Mouse (Mus musculus): ENCODE data around the gene Rps18. TPM values are rescaled to one million over a fixed set of nuclear protein-coding genes. Genes with fewer than 3 reads are reported as not detected.

The Rps18 gene
- polyA plus RNA-seq, 1 experiment from 2014 or later, result 872 TPM

DNA sequence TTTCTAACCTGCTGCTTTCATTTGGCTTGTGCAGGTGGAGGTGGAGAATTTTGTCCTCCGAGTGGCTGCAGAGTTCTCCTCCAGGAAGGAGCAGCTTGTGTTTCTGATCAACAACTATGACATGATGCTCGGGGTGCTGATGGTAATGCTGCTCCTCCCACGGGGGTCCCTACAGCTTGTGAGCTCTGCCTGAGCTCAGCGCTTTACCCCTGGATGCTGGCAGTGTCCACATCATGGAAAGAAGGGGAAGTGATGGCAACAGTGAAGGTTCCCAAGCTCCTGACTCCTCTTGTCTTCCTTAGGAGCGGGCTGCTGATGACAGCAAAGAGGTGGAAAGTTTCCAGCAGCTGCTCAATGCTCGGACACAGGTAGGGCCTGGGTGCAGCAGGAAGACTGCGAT, 7.1 kb upstream of the Rps18 start:
- 92% methylated on average over 7 of the region's 7 CpGs for WGBS
- H3K36me3 ChIP-seq (ENCODE audit: control insufficient read depth, insufficient read depth, low read length), result peaks cover 77% of the 10 kb centered on the region
- ATAC-seq (ENCODE audit: low FRiP score, low TSS enrichment) (no peak), DNase-seq (no peak)
- no peak overlapping the region for H3K9ac ChIP-seq (replicated peaks; ENCODE audit: low read length)
- H3K9me3 ChIP-seq (ENCODE audit: control insufficient read depth, low read length), result no peaks in the 10 kb centered on the region
- H3K4me1 ChIP-seq (ENCODE audit: control insufficient read depth, insufficient read depth, low read length), result no peaks in the 10 kb centered on the region
- no peaks in the 10 kb centered on the region for H3K27me3 ChIP-seq (ENCODE audit: control insufficient read depth, insufficient read depth, low read length)
- H3K27ac ChIP-seq (replicated peaks; ENCODE audit: low read depth, low read length), result no peak overlapping the region
- no peak overlapping the region for H3K4me2 ChIP-seq (ENCODE audit: low read length)
- no peak overlapping the region for H3K4me3 ChIP-seq (replicated peaks; ENCODE audit: low read depth, low read length)

DNA sequence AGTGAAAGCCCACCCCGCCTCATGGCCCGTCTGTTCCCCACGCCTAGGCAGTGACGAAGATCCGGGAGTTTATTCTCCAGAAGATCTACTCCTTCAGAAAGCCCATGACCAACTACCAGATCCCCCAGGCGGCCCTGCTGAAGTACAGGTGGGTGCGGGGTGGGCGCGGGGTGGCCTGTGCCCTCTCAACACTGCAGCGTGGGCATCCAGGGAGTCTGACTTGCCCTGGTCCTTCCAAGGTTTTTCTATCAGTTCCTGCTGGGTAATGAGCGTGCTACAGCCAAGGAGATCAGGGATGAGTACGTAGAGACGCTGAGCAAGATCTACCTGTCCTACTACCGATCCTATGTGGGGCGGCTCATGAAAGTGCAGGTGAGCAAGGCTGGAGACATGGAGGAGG, 4.1 kb upstream of the Rps18 start:
- H3K27ac ChIP-seq (replicated peaks; ENCODE audit: low read depth, low read length), result no peak overlapping the region
- no peak overlapping the region for H3K9ac ChIP-seq (replicated peaks; ENCODE audit: low read length)
- no peak overlapping the region for H3K4me3 ChIP-seq (replicated peaks; ENCODE audit: low read depth, low read length)
- 95% methylated on average over 15 of the region's 15 CpGs for WGBS
- no peaks in the 10 kb centered on the region for H3K27me3 ChIP-seq (ENCODE audit: control insufficient read depth, insufficient read depth, low read length)
- no peaks in the 10 kb centered on the region for H3K9me3 ChIP-seq (ENCODE audit: control insufficient read depth, low read length)
- H3K4me1 ChIP-seq (ENCODE audit: control insufficient read depth, insufficient read depth, low read length), result peaks cover 5% of the 10 kb centered on the region
- no peak for DNase-seq
- peaks cover 60% of the 10 kb centered on the region for H3K36me3 ChIP-seq (ENCODE audit: control insufficient read depth, insufficient read depth, low read length)
- ATAC-seq (ENCODE audit: low FRiP score, low TSS enrichment), result no peak
- no peak overlapping the region for H3K4me2 ChIP-seq (ENCODE audit: low read length)

DNA sequence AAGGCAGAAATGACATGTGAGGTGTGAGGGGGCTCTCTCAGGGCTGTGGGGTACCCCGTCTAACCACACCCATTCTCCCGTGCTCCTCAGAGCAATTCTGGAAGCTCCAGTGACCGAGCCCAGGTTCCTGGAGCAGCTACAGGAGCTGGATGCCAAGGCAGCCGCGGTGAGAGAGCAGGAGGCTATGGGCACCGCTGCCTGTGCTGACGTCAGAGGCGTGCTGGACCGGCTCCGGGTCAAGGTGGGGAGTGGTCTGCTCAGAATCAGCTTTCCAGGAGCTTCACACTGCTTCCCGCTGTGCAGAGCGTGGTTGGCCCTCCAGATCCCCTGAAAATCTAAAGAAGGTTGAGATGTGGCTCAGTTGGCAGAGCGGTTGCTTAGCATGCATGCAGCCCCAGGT, 3.3 kb upstream of the Rps18 start:
- Histone ChIP-seq H3K9ac (replicated peaks; ENCODE audit: low read length) (no peak overlapping the region), H3K27me3 (ENCODE audit: control insufficient read depth, insufficient read depth, low read length) (no peaks in the 10 kb centered on the region), H3K4me3 (replicated peaks; ENCODE audit: low read depth, low read length) (no peak overlapping the region), H3K4me2 (ENCODE audit: low read length) (no peak overlapping the region), H3K36me3 (ENCODE audit: control insufficient read depth, insufficient read depth, low read length) (peaks cover 59% of the 10 kb centered on the region), H3K27ac (replicated peaks; ENCODE audit: low read depth, low read length) (no peak overlapping the region), H3K4me1 (ENCODE audit: control insufficient read depth, insufficient read depth, low read length) (peaks cover 12% of the 10 kb centered on the region), H3K9me3 (ENCODE audit: control insufficient read depth, low read length) (no peaks in the 10 kb centered on the region)
- WGBS, result 96% methylated on average over 13 of the region's 13 CpGs
- no peak for DNase-seq
- ATAC-seq (ENCODE audit: low FRiP score, low TSS enrichment), result no peak

DNA sequence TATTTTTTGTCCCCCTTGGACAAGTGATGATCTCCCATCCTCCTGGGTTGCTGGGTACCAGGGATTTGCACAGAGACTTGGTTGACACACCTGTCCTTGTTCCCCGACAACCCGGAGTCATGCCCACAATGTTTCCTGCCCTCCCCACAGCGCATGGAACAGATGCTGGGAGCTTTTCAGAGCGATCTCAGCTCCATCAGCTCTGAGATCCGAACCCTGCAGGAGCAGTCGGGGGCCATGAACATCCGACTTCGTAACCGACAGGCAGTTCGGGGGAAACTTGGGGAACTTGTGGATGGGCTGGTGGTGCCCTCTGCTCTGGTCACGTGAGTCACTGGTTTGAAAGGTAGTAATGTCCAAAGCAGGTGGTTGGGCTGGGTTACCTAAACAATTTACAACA, 2.6 kb upstream of the Rps18 start:
- H3K9me3 ChIP-seq (ENCODE audit: control insufficient read depth, low read length), result no peaks in the 10 kb centered on the region
- DNase-seq (no peak), ATAC-seq (ENCODE audit: low FRiP score, low TSS enrichment) (no peak)
- no peaks in the 10 kb centered on the region for H3K27me3 ChIP-seq (ENCODE audit: control insufficient read depth, insufficient read depth, low read length)
- no peak overlapping the region for H3K27ac ChIP-seq (replicated peaks; ENCODE audit: low read depth, low read length)
- no peak overlapping the region for H3K4me2 ChIP-seq (ENCODE audit: low read length)
- WGBS, result 95% methylated on average over 11 of the region's 11 CpGs
- H3K9ac ChIP-seq (replicated peaks; ENCODE audit: low read length), result no peak overlapping the region
- peaks cover 59% of the 10 kb centered on the region for H3K36me3 ChIP-seq (ENCODE audit: control insufficient read depth, insufficient read depth, low read length)
- H3K4me3 ChIP-seq (replicated peaks; ENCODE audit: low read depth, low read length), result no peak overlapping the region
- peaks cover 15% of the 10 kb centered on the region for H3K4me1 ChIP-seq (ENCODE audit: control insufficient read depth, insufficient read depth, low read length)

DNA sequence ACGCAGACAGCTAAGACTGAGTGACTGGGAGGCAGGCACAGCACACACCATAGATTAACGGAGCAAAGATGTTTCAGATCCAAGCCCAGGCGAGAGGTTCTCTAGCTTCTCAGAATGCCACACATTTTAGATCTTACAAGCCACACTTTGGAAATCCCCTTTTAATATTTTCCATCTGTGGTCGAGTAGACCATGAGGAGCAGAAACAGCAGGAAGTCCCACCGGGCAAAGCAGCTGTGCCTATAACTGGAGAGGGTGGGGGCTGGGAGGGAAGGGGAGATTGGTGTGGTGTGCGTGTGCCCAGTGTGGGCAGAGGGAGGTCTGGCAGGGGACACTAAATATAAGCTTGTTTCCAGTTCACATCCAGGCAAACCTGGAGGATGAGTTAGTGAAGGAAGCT, 1.7 kb upstream of the Rps18 start:
- H3K9me3 ChIP-seq (ENCODE audit: control insufficient read depth, low read length), result no peaks in the 10 kb centered on the region
- H3K27ac ChIP-seq (replicated peaks; ENCODE audit: low read depth, low read length), result no peak overlapping the region
- H3K4me3 ChIP-seq (replicated peaks; ENCODE audit: low read depth, low read length), result no peak overlapping the region
- DNase-seq (no peak), ATAC-seq (ENCODE audit: low FRiP score, low TSS enrichment) (no peak)
- peaks cover 59% of the 10 kb centered on the region for H3K36me3 ChIP-seq (ENCODE audit: control insufficient read depth, insufficient read depth, low read length)
- peaks cover 15% of the 10 kb centered on the region for H3K4me1 ChIP-seq (ENCODE audit: control insufficient read depth, insufficient read depth, low read length)
- H3K4me2 ChIP-seq (ENCODE audit: low read length), result no peak overlapping the region
- H3K27me3 ChIP-seq (ENCODE audit: control insufficient read depth, insufficient read depth, low read length), result no peaks in the 10 kb centered on the region
- WGBS, result 90% methylated on average over 6 of the region's 6 CpGs
- H3K9ac ChIP-seq (replicated peaks; ENCODE audit: low read length), result no peak overlapping the region

DNA sequence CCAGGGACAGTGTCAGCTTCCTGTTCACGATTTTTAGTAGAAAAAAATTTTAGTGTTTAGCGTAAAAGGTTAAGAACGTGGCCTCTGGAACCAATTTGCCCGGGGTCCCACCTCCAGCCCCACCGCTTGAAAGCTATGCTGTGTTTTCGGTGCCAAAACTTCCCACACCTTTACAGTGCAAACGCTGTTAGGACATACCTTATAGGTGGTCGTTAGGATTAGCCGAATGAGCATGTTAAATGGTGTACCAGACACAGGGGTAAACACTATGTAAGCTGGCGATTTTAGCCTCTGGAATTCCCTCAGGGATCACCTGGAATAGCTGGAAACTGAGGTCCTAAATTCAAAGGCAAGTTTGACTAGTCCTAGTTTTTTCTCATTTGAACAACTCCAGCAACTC, 535 bp upstream of the Rps18 start:
- H3K9me3 ChIP-seq (ENCODE audit: control insufficient read depth, low read length), result no peaks in the 10 kb centered on the region
- peak overlapping the region; percentile 91 for H3K27ac ChIP-seq (replicated peaks; ENCODE audit: low read depth, low read length)
- peak overlapping the region; percentile 90 for H3K4me3 ChIP-seq (replicated peaks; ENCODE audit: low read depth, low read length)
- no peak for ATAC-seq (ENCODE audit: low FRiP score, low TSS enrichment)
- H3K4me1 ChIP-seq (ENCODE audit: control insufficient read depth, insufficient read depth, low read length), result peaks cover 18% of the 10 kb centered on the region
- 9% methylated on average over 10 of the region's 10 CpGs for WGBS
- H3K27me3 ChIP-seq (ENCODE audit: control insufficient read depth, insufficient read depth, low read length), result no peaks in the 10 kb centered on the region
- no peak for DNase-seq
- H3K9ac ChIP-seq (replicated peaks; ENCODE audit: low read length), result peak overlapping the region; percentile 76
- H3K4me2 ChIP-seq (ENCODE audit: low read length), result peak overlapping the region; percentile 84
- H3K36me3 ChIP-seq (ENCODE audit: control insufficient read depth, insufficient read depth, low read length), result peaks cover 58% of the 10 kb centered on the region

DNA sequence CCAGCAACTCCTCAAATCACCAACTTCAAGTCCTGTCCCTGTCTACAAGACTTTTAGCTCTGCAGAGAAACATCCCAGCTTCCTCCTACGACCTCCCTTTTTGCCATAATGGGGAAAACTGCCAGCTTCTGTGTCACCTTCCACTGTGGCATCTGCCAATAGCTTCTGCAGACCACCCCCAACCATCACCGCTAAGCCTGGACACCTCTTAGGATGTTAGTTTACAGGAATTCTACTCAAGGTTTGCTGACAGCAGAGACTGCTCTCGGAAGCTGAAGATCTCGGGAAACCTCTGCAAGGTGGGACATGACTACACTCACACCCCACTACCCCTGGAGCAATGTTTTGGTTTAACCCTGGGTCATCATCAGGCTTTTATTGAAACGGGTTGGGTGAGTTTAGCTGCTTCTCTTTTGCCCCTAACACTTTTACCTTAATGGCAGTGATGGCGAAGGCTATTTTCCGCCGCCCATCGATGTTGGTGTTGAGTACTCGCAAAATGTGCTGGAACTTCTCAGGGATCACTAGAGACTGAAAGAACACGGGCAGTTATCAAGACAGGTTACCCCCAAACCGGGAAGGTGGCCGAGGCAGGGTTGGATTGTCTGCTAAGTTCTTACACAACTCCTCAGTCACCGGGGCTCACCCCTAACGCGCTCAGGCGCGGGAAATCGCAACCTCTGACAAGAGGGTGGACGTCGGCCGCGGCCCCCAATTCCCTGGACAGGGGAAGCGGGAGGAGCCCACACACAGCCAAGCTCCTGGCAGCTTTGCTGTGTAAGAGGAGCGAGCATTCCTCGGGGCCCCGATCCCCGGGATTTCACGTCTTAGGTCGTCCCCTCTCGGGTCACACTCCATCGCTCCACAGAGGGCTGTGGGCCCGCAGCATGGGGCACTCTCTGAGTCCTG, 901 bp downstream of the Rps18 start:
- ATAC-seq (ENCODE audit: low FRiP score, low TSS enrichment) (no peak; the same call in 1 of the 2 replicates), DNase-seq (no peak)
- Histone ChIP-seq H3K27ac (replicated peaks; ENCODE audit: low read depth, low read length) (peak overlapping the region; percentile 87), H3K4me2 (ENCODE audit: low read length) (peak overlapping the region; percentile 93), H3K4me1 (ENCODE audit: control insufficient read depth, insufficient read depth, low read length) (peaks cover 28% of the 10 kb centered on the region), H3K4me3 (replicated peaks; ENCODE audit: low read depth, low read length) (peak overlapping the region; percentile 90), H3K9ac (replicated peaks; ENCODE audit: low read length) (peak overlapping the region; percentile 89), H3K36me3 (ENCODE audit: control insufficient read depth, insufficient read depth, low read length) (peaks cover 46% of the 10 kb centered on the region), H3K27me3 (ENCODE audit: control insufficient read depth, insufficient read depth, low read length) (no peaks in the 10 kb centered on the region), H3K9me3 (ENCODE audit: control insufficient read depth, low read length) (no peaks in the 10 kb centered on the region)
- WGBS, result 2% methylated on average over 33 of the region's 33 CpGs

DNA sequence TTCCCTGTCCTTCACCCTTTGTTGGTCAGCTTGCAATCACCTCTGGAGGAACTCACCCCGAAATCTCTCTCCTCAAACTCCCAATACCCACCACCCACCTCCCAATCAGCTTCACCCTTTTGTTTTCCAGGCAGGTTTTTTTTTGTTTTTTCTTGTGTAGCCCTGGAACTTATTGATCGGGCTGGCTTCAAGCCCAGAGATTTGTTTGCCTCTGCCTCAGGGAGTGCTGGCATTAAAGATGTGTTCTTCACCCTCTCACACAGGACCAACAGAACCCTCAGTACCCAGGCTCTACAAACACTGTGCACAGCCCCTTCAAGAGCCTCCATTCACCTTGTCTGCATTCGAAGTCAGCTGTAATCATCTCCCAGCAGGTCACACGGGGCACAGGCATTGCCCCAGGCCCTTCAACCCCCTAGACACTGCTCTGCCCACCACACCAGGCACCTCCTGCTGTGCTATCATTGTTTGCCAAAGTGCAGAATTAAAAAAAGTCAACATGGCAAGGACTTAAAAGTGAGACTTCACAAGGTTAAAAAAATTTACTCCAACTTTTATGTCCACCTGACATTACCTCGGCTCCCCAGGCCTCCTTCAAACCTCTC, 1.7 kb downstream of the Rps18 start:
- peak overlapping the region; percentile 90 for H3K4me3 ChIP-seq (replicated peaks; ENCODE audit: low read depth, low read length)
- peaks cover 46% of the 10 kb centered on the region for H3K36me3 ChIP-seq (ENCODE audit: control insufficient read depth, insufficient read depth, low read length)
- 42% methylated on average over 5 of the region's 5 CpGs for WGBS
- peak overlapping the region; percentile 89; the same call in 1 of the 2 replicates for H3K9ac ChIP-seq (replicated peaks; ENCODE audit: low read length)
- DNase-seq (no peak), ATAC-seq (ENCODE audit: low FRiP score, low TSS enrichment) (no peak)
- peak overlapping the region; percentile 93 for H3K4me2 ChIP-seq (ENCODE audit: low read length)
- no peaks in the 10 kb centered on the region for H3K27me3 ChIP-seq (ENCODE audit: control insufficient read depth, insufficient read depth, low read length)
- H3K9me3 ChIP-seq (ENCODE audit: control insufficient read depth, low read length), result no peaks in the 10 kb centered on the region
- H3K4me1 ChIP-seq (ENCODE audit: control insufficient read depth, insufficient read depth, low read length), result peaks cover 34% of the 10 kb centered on the region
- H3K27ac ChIP-seq (replicated peaks; ENCODE audit: low read depth, low read length), result no peak overlapping the region

DNA sequence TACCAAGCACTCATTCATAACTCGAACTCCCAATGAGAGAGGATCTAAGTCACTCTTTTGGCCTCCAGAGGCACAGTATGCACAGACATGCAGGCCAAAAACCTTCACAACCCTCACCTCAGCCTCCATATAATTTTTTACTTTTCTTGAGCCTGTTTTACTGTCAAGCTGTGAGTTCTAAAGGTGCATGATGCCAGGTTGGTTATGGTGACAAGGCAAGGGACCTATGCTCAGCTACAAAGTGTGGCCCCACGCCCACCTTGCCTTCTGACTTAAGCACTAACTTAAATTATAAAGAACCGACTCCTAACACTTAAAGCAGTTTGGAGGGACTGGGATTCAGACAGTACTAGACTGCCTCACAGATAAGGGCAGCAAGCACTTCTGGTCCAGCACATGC, 2.5 kb downstream of the Rps18 start:
- Histone ChIP-seq H3K27ac (replicated peaks; ENCODE audit: low read depth, low read length) (no peak overlapping the region), H3K9ac (replicated peaks; ENCODE audit: low read length) (no peak overlapping the region), H3K4me2 (ENCODE audit: low read length) (no peak overlapping the region), H3K4me3 (replicated peaks; ENCODE audit: low read depth, low read length) (no peak overlapping the region), H3K9me3 (ENCODE audit: control insufficient read depth, low read length) (no peaks in the 10 kb centered on the region), H3K27me3 (ENCODE audit: control insufficient read depth, insufficient read depth, low read length) (no peaks in the 10 kb centered on the region), H3K36me3 (ENCODE audit: control insufficient read depth, insufficient read depth, low read length) (peaks cover 45% of the 10 kb centered on the region), H3K4me1 (ENCODE audit: control insufficient read depth, insufficient read depth, low read length) (peaks cover 34% of the 10 kb centered on the region)
- WGBS, result 90% methylated on average over 3 of the region's 3 CpGs
- DNase-seq, result no peak
- ATAC-seq (ENCODE audit: low FRiP score, low TSS enrichment), result no peak
